Mouse (Mus musculus) spleen, adult 2 months (tissue): Measurements from ENCODE around the gene Vash2. TPM values are rescaled to one million over a fixed set of nuclear protein-coding genes. Genes with fewer than 3 reads are reported as not detected.

ENCODE experiments used
- DNase-seq, 2 experiments: peaks; one replicate each; pipeline versions ENCODE4 v3.0.0 to v3.0.0-alpha.2; 2012 to 2021; ENCODE audit warnings: low spot score in 2 of 2, low read depth in 1 of 2
- H3K27ac ChIP-seq: fragments of 200-500 bp; 2 replicates; pipeline ENCODE4 v1.5.1; 2012; ENCODE audit warnings: low read length, inconsistent platforms; ENCODE audit not compliant: insufficient read depth
- H3K27me3 ChIP-seq: fragments of 200-500 bp; 2 replicates; pipeline ENCODE4 v1.6.1; 2012; ENCODE audit warnings: mild to moderate bottlenecking, moderate library complexity, low read length, inconsistent platforms; ENCODE audit not compliant: control insufficient read depth, insufficient read depth
- H3K36me3 ChIP-seq: fragments of 200-500 bp; 2 replicates; pipeline ENCODE4 v1.6.1; 2012; ENCODE audit warnings: mild to moderate bottlenecking, low read length, inconsistent platforms; ENCODE audit not compliant: control insufficient read depth, insufficient read depth
- H3K4me1 ChIP-seq: fragments of 200-500 bp; 2 replicates; pipeline ENCODE4 v1.6.1; 2011; ENCODE audit warnings: inconsistent platforms; ENCODE audit not compliant: control insufficient read depth, insufficient read depth, insufficient read length
- H3K4me3 ChIP-seq: fragments of 200-500 bp; 2 replicates; pipeline ENCODE4 v1.5.1; 2011; ENCODE audit warnings: mild to moderate bottlenecking, inconsistent platforms; ENCODE audit not compliant: insufficient read depth, insufficient read length; ENCODE audit errors: extremely low read depth
- CTCF ChIP-seq: fragments of 200-500 bp; IDR thresholded peaks from 2 replicates; pipeline ENCODE4 v1.5.1; 2011; ENCODE audit warnings: mild to moderate bottlenecking, inconsistent platforms; ENCODE audit not compliant: insufficient read depth, insufficient read length, insufficient replicate concordance; ENCODE audit errors: extremely low read depth
- POLR2A ChIP-seq: fragments of 200-500 bp; IDR thresholded peaks from 2 replicates; pipeline ENCODE4 v1.6.1; 2011; ENCODE audit warnings: low read depth, low read length, inconsistent platforms
- WGBS: fragments of 180-500 bp; shearing (Covaris S2); methylation state at CpG from one replicate; pipeline ENCODE4 v1.1.7; 2018; 5-methylcytosine and 5-hydroxymethylcytosine counted together
- polyA plus RNA-seq: library from polyadenylated mRNA; depleted of rRNA; stranded (reverse); fragments of >200 nt; gene quantifications from 2 replicates; pipeline ENCODE4 v1.2.3, GENCODE M21; 2012

The Vash2 gene
- polyA plus RNA-seq, 1 experiment: 0.56 TPM

DNA sequence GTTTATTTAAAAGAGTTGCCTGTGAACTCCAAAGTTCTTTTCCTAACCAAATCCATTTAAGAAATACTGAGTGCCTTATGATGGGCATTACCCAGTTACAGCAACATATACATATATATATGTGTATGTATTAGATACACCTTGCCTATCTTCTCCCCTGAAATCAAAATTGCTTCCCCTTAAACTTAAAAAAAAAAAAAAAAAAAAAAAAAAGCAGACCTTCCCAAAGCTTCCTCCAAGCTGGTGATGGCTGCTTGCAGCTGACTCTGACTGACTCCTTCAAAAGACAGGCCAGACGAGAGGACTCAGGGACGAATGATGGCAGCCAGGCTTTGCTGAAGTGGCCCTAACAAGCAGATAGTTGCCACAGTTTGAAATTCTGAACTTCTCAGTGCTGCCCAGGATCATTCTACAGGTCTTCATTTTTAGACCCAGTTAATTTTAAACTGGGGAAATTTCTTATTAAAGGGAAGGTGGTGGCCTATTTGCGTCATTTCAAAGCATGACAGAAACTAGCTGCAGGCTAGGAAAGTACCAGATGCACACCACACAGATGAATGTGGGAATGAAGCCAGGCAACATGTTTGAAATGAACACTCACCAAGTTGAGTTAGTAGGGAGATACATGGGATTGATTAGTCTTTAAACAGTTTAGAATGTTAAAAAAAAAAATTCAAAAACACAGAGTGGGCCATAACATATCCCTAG is 41.3 kb upstream of the Vash2 start:
- WGBS: 92% methylated on average over 3 of the region's 3 CpGs
- Histone ChIP-seq H3K27ac (no peak overlapping the region), H3K36me3 (peaks cover 1% of the 10 kb centered on the region; the same call in 1 of the 2 replicates), H3K27me3 (no peaks in the 10 kb centered on the region), H3K4me1 (peaks cover 5% of the 10 kb centered on the region), H3K4me3 (no peak overlapping the region)
- TF ChIP-seq CTCF: no peak
- no peak for TF ChIP-seq POLR2A
- DNase-seq: no peak

GRCm38 (mm10) chr1:191019803-191020202 is 40.7 kb upstream of the Vash2 start:
- TF ChIP-seq CTCF: no peak
- TF ChIP-seq POLR2A: no peak
- peaks cover 1% of the 10 kb centered on the region; the same call in 1 of the 2 replicates for H3K36me3 ChIP-seq
- WGBS: 84% methylated on average over 5 of the region's 5 CpGs
- no peak overlapping the region for H3K27ac ChIP-seq
- H3K27me3 ChIP-seq: no peaks in the 10 kb centered on the region
- H3K4me1 ChIP-seq: no peaks in the 10 kb centered on the region
- no peak overlapping the region for H3K4me3 ChIP-seq
- no peak for DNase-seq

DNA sequence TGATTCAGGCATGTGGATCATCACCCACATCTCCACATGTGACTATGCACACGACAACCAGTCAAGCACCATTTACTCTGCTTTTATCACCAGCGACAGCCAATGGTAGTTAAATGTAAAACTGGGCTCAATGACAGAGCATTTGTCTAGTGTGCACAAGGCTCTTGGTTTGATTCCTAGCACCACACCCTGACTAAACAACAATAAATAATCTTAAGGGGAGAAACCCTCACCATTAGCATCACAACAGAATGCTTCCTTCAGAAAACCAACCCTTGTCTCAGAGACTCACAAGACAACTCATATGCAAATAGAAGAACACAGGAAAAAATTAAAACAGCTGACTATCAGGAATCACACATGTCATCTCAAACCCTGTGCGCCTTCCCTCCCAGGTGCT is 35.2 kb upstream of the Vash2 start:
- WGBS: 94% methylated on average over 3 of the region's 3 CpGs
- DNase-seq: no peak
- Histone ChIP-seq H3K36me3 (peaks cover 9% of the 10 kb centered on the region; the same call in 1 of the 2 replicates), H3K4me1 (no peaks in the 10 kb centered on the region), H3K27me3 (no peaks in the 10 kb centered on the region), H3K27ac (no peak overlapping the region), H3K4me3 (no peak overlapping the region)
- TF ChIP-seq POLR2A (no peak), CTCF (no peak)

GRCm38 (mm10) chr1:191008707-191009106 is 29.6 kb upstream of the Vash2 start:
- H3K4me3 ChIP-seq: no peak overlapping the region
- TF ChIP-seq POLR2A (no peak), CTCF (0 out of 2 replicates have a peak, but pooled peaks have one; percentile 1)
- WGBS: 98% methylated on average over 5 of the region's 5 CpGs
- no peak overlapping the region for H3K27ac ChIP-seq
- peaks cover 17% of the 10 kb centered on the region for H3K36me3 ChIP-seq
- no peak for DNase-seq
- H3K27me3 ChIP-seq: no peaks in the 10 kb centered on the region
- no peaks in the 10 kb centered on the region for H3K4me1 ChIP-seq

DNA sequence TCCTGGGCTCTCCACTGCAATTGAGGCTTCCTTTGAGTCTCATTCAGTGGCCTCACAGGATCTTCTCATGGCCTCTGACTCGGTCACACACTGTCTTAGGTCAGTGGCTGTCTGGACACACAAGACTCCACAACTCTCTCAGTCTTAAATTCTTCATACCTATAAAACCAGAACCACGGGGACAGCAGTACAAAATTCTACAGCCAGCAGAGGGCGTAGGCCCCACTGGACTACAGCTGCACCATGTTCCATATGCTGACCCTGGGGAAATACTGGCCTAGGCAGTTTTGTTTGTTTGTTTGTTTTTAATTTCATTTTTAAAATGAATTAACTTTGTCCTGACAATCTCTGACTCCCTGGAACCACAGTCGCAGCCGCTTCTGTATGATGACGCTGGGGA is 23.1 kb upstream of the Vash2 start:
- DNase-seq: no peak
- TF ChIP-seq POLR2A: no peak
- peak; percentile 4; the same call in 1 of the 2 replicates for TF ChIP-seq CTCF
- Histone ChIP-seq H3K36me3 (peaks cover 2% of the 10 kb centered on the region), H3K27me3 (no peaks in the 10 kb centered on the region), H3K4me3 (no peak overlapping the region), H3K27ac (no peak overlapping the region), H3K4me1 (no peaks in the 10 kb centered on the region)
- WGBS: 78% methylated on average over 6 of the region's 6 CpGs

- Histone ChIP-seq H3K27ac (no peak overlapping the region), H3K36me3 (no peaks in the 10 kb centered on the region; the same call in none of the 2 replicates), H3K4me3 (no peak overlapping the region), H3K27me3 (no peaks in the 10 kb centered on the region), H3K4me1 (no peaks in the 10 kb centered on the region)
- 86% methylated on average over 3 of the region's 3 CpGs for WGBS
- DNase-seq: no peak
- TF ChIP-seq POLR2A: no peak
- no peak for TF ChIP-seq CTCF
Measured at GRCm38 (mm10) chr1:191000686-191001085, 21.6 kb upstream of the Vash2 start.

- Histone ChIP-seq H3K4me1 (no peaks in the 10 kb centered on the region), H3K27me3 (no peaks in the 10 kb centered on the region), H3K27ac (no peak overlapping the region), H3K36me3 (no peaks in the 10 kb centered on the region), H3K4me3 (no peak overlapping the region)
- TF ChIP-seq POLR2A: no peak
- no peak for TF ChIP-seq CTCF
- WGBS: 60% methylated on average over 1 of the region's 1 CpGs
- no peak for DNase-seq
Measured at GRCm38 (mm10) chr1:190998027-190998426, 18.9 kb upstream of the Vash2 start.
